Mouse (Mus musculus): Measurements from ENCODE around the gene Hsf2bp.

DNA sequence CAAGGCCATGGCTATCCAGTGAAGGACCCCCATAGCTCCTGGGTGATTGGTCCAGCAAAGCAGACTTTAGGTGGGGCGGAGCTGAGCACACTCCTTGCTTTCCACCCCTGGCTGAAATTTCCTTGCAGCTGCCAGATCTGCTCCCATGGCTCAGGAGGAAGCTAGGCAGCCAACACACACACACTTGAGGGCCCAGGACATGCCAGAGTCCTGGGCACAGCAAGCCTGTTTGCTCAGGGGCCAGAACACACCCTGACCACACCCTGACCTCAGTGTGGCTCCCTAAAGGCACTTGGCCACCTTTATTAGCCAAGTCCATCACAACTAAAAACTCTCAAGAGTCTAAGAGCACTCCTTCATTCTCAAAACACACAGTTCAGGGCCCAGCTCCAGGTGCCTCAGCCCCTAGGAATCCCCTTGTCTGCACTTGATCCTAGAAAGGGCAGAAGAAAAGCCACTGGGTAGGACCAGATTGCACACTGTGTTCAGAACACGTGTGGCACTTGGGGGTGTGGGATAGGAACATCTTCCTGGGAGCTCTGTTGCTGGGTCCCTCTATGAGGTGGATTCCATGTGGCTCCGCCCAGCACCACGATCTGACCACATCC lies 138.9 kb downstream of the Hsf2bp start:
- TF ChIP-seq POLR2A (IDR thresholded peaks at IDR 0.05; ENCODE audit: low read depth, low read length), result no peak
- no peak for TF ChIP-seq USF2 (conservative IDR thresholded peaks at IDR 0.05; ENCODE audit: low read depth, low read length)
- TF ChIP-seq CTCF (conservative IDR thresholded peaks at IDR 0.05 in 1 of 2, IDR thresholded peaks at IDR 0.05 in 1 of 2; ENCODE audit: low read depth in 2 of 2, low read length in 2 of 2), result no peak

All from CH12.LX (cell line).